Mouse (Mus musculus): Measurements from ENCODE around the gene Slx4ip. TPM values are rescaled to one million over a fixed set of nuclear protein-coding genes. Genes with fewer than 3 reads are reported as not detected.

Slx4ip gene
- total RNA-seq, 2 experiments from 2014 or later: 9.6 to 10.4 TPM

DNA sequence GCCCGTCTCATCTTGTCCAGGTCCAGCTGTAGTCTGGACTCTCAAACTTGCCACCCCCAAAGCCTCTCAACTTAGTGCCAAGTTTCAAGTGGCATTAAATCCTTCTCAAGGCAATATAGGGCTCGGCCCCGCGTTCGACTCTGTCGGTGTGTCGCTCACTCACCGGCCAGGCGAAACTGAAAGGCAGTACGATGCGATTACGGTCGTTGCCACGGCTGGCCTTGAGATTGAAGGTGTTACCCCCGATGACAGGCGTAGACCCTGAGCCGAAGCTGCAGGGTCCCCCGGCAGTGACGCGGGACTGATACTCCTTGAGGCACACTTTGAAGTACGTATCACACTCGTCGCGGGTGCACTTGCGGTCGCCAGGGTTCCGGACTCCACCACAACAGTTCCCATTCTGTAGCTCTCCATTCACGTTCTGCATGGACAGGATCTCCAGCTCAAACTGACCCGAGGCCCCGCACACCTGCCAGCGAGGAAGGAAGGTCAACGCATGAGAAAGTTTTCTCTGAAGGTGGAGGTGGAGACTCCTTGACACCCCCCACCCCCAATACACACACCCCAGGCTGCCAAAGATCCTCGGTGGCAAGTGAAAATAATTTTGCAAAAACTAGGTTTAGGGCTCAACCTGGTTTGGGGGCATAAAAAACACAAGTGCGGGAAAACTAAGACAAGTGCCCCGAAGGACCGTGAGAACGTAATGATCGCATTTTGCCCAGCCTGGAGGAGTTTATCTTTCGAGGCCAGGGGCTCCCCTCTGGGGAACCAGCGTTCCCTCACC is 224.4 kb downstream of the Slx4ip start:
- peak in 1 of 2 experiments; percentile 41 for DNase-seq (ENCODE audit: extremely low spot score in 1 of 2, low spot score in 2 of 2)
- intact Hi-C loops (cut with DNase I): loop anchor here (2.0 kb wide), 2 partner anchors 617 to 827 kb away; no protein-coding TSS in a partner anchor

GRCm38 (mm10) chr2:137116025-137116674 is 225.1 kb downstream of the Slx4ip start, which contains the start of gene Jag1:
Jag1 (minus strand) TSS chr2:137116644.
- DNase-seq (ENCODE audit: extremely low spot score in 1 of 2, low spot score in 2 of 2): peak in 1 of 2 experiments; percentile 63
- intact Hi-C loops (cut with DNase I): loop anchor here (2.0 kb wide), 1 partner anchor 617 kb away; no protein-coding TSS in a partner anchor

GRCm38 (mm10) chr2:137116675-137117320 is 225.8 kb downstream of the Slx4ip start:
- intact Hi-C loops (cut with DNase I): loop anchor here (2.0 kb wide), 1 partner anchor 616 kb away; no protein-coding TSS in a partner anchor
- DNase-seq (ENCODE audit: extremely low spot score in 1 of 2, low spot score in 2 of 2): peak; percentile 69 to 92

GRCm38 (mm10) chr2:137117321-137117690 is 226.3 kb downstream of the Slx4ip start:
- DNase-seq (ENCODE audit: extremely low spot score in 1 of 2, low spot score in 2 of 2): peak; percentile 56 to 91
- intact Hi-C loops (cut with DNase I): loop anchor here (2.0 kb wide), 1 partner anchor 615 kb away; no protein-coding TSS in a partner anchor

Other genes with a start within 250 kb of the Slx4ip start
- 1,000 to 10,000 TPM; 1,204 to 1,224 TPM for gene Snap25, start 177.8 kb upstream of the Slx4ip start, total RNA-seq (2021)
- gene AL731706.2, start 5.5 kb upstream of the Slx4ip start, total RNA-seq (2021): 10 to 100 TPM in 1 of 2 experiments, 1 to 10 TPM in 1; 9.6 to 25.8 TPM
- 10 to 100 TPM; 11.2 to 18.2 TPM for gene AL731706.1, start 171 bp downstream of the Slx4ip start, total RNA-seq (2021)
- 10 to 100 TPM; 25.1 to 28.8 TPM for gene Mkks, start 171 bp downstream of the Slx4ip start, total RNA-seq (2021)
- gene Jag1, start 225.4 kb downstream of the Slx4ip start, total RNA-seq (2021): 1 to 10 TPM; 5.9 to 7.6 TPM